Mouse (Mus musculus): Measurements from ENCODE around the gene Tspan3.

DNA sequence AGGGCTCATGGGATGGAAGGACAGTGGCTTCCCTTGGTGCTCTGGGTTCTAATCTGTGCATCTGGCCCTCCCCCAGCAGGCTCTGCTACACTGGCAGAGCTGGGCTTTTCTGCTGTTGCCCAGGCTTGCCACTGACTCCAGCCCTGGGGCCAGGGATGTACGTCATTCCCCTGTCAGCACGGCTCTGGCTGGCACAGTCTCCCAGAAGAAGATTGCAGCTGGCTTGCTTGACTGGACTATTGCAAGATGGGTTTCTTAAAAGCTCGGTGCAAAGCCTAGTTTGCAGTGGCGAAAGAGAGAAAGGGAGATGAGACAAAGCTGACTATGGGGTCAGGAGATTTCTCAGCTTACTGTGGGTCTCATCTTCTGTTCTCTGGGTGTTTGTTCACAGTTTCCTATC, 12.1 kb upstream of the Tspan3 start:
- TF ChIP-seq POLR2A (IDR thresholded peaks at IDR 0.05; ENCODE audit: borderline replicate concordance, extremely low read depth, insufficient read depth, insufficient read length, poor library complexity, severe bottlenecking) = no peak
- TF ChIP-seq CTCF (IDR thresholded peaks at IDR 0.05; ENCODE audit: borderline replicate concordance, extremely low read depth, insufficient read depth, insufficient read length) = no peak

All from brain, embryonic 14.5 days (tissue).